Mouse (Mus musculus) retina, postnatal 1 day (tissue): ENCODE results near the gene Trim71.

Experiments used
- DNase-seq: peaks from one replicate; pipeline ENCODE4 v3.0.0-alpha.2; 2012

Gene Trim71

DNA sequence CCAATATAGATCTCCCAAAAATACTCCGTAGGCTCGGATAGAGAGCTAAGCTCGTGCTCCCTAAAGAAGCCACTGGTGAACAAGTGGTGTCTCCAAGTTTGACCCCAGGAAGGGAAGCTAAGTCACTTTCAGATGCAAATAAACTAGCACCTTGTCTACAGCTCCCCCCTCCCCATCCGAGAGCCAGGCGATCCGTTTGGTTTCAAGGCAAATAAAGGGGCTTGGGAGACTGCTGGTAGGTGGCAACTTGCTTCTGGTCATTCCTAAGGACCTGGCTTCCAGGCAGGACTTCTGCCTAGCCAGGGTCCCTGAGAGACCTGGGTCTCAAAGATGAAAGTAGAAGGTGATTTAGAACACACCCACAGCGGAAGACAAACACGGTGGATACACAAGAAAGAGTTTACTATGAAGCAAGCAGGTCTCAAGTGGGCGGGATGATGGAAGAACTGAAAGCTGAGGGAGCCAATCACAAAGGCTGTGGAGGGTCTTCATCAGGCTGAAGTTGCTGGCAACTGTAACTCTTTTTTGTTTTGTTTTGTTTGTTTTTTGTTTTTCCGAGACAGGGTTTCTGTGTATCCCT lies 7.8 kb downstream of the Trim71 start:
- no peak for DNase-seq

DNA sequence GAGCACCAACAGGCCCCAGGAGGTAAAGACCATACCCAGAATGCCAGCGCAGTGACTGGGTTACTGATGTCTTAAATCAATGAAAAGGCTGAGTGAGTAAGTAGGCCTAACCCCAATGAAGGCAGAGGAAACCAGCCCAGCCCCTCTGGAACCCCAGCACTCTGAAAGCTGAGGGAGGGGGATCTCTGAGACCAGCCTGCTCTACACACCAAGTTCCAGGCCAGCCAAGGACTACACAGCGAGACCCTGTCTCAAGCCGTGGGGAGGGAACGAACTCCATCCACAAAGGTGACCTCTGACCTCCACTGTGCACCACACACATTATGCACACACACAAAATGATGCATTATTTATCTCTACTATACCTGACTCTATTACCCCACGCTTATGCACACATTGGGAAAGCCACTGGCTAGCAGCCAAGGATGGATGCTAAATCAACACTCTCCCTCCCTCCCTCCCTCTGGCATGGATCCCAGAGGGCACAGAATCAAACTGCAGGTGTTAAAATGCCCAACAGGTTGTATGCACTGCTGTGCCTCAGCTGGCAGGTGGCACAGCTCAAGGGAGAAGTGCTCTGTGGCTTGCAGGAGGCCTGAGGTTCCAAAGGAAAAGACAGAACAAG lies 9.7 kb downstream of the Trim71 start:
- peak; percentile 70 for DNase-seq

GRCm38 (mm10) chr9:114553828-114554227 lies 10.3 kb downstream of the Trim71 start:
- DNase-seq: peak; percentile 34

DNA sequence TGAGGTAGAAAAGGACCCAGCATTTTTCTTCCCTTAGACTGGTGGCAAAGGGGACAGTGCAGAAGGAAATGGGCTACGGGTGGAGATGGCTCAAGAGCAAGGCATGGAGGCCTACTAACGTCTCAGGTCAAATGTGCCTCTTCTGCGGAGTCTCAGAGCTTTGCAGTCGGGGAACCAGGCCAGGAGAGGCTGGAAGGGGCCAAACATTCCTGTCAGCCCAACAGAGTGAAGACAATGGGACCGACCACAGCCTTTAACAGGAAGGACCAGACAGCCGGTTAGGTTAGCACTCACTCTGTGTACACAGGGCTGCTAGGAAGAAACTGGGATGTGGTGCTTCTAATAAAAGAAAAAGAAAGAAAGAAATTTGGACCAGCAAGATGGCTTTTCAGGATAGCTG lies 14.1 kb downstream of the Trim71 start:
- DNase-seq: no peak

GRCm38 (mm10) chr9:114549117-114549516 lies 15.1 kb downstream of the Trim71 start:
- peak; percentile 82 for DNase-seq

- DNase-seq: no peak
Observed at GRCm38 (mm10) chr9:114548496-114548895, 15.7 kb downstream of the Trim71 start.

DNA sequence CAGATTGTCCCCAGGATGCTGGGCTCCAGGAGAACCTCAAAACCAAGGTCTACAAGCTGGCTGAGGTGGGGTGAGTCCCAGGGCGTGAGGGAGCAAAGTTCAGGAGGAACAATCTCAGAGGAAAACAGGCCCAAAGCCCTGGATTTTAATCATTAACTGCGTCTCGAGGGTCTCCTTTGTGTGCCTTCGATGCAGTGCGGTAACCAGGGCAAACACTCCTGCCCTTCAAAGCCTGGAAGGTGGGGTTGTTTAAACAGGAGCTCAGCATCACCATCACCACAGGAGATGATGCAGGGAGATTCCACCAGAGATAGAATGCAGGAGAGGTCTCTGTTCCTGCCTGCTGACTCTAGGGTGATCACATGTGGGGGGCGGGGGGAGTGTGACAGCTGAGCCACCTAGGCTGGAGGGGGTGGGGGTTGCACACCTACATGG lies 16.5 kb downstream of the Trim71 start:
- DNase-seq: no peak

- no peak for DNase-seq
Observed at GRCm38 (mm10) chr9:114546765-114547164, 17.4 kb downstream of the Trim71 start.

DNA sequence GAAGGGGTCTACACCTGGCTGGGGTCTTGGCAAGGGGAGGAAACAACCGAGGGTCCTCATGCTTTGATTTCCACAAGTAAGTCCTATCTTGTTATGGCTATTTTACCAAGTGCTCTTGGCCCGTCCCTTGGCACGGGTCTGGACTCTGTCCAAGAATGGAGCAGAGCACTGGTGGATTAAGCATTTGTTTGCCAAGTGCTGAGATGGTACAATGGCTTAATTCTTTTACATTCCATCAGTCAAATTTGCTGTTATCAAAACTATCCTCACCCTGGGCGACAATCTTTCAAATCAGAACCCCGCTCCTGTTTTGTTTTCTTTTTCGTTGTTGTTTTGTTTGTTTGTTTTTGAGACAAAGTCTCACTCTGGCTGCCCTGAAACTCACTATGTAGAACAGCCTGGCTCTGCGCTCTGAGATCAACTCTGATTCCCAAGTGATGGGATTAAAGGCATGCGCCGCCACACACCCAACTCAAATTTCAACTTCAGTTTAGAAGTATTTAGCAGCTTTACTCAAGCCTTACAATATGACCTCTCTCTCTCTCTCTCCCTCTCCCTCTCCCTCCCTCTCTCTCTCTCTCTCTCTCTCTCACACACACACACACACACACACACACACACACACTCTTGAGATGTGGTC lies 19.3 kb downstream of the Trim71 start:
- no peak for DNase-seq

GRCm38 (mm10) chr9:114543882-114544753 lies 20.1 kb downstream of the Trim71 start:
- DNase-seq: no peak

DNA sequence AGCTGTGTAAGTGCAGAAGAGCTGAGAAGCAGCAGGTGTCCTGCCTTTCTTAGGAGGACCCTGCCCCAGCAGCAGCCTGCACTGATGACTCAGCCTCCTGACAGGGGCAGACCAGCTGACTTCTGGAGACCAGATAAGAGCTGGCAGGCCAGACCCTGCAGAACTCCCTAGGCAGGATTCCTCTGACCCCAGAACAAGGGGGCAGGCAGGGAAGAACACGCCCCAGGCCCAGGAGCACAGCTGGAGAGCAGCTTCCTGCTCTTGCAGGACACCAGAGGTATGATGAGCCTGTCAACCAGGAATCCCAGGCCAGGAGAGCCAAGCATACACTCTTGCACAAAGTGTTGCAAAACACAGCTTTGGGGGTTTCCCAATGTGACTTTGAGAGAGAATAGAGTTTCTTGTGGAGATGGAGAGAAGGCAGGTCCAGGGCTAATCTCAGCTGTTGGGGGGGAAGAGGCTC lies 22.9 kb downstream of the Trim71 start:
- DNase-seq: no peak

DNA sequence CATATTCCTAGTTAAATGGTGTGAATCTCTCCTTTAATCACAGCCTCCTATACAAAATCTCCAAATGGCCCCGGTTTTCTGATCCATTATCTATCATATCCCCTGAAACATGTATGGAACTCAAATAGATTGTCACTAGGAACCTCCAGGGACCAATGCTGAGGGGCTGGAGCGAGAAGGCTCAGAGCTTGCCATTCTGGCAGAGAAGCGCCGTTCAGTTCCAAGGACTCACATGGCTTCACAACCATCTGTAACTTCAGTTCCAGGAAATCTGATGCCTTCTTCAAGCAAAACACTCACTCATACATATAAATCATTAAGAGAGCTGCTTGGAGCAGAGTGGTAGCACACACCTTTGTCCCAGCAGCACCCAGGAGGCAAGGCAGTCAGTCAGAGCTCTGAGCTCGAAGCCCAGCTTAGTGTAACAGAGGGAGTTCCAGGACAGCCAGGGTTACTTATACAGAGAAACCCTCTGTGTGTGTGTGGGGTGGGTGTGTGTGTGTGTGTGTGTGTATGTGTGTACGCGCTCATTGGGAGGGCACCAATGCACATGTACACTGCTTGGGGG lies 25.1 kb downstream of the Trim71 start:
- DNase-seq: no peak

GRCm38 (mm10) chr9:114536628-114537027 lies 27.5 kb downstream of the Trim71 start:
- no peak for DNase-seq

GRCm38 (mm10) chr9:114534747-114535517 lies 29.2 kb downstream of the Trim71 start:
- no peak for DNase-seq

DNA sequence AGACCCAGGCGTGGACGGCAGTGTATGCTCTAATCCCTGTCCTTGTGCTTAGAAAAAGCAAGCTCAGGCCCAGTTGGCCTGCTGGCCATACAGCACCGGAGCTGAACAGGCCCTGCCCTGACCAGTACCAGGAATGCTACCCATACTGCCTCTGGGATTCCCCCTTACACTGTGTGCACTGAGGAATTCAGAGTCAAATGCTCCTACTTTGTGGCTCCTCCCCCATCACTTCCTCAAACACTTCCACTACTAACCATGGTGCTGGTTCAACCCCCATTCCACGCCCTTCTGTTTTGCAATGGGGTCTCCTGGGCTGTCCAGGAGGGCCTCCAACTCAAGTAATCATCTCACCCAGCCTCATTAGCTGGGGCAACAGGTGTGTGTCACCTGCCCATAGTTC lies 30.3 kb downstream of the Trim71 start:
- no peak for DNase-seq

GRCm38 (mm10) chr9:114531276-114531675 lies 32.9 kb downstream of the Trim71 start:
- DNase-seq: peak; percentile 56

DNA sequence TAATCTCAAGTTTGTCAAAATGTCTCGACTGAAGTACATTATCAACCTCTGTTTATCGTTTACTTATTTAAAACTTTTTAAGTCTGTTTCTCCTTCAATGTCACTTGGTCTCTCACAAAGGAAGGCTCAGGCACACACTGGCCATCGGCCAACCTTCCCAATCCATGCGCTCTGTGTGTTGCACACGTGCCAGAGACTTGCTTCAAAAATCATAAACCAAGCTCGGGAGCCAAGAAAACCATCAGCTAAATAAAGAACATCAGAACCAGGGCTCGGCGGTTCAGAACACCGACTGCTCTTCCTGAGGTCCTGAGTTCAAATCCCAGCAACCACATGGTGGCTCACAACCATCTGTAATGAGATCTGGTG lies 35.5 kb downstream of the Trim71 start:
- no peak for DNase-seq

GRCm38 (mm10) chr9:114527992-114528679 lies 36.0 kb downstream of the Trim71 start:
- DNase-seq: peak; percentile 73

DNA sequence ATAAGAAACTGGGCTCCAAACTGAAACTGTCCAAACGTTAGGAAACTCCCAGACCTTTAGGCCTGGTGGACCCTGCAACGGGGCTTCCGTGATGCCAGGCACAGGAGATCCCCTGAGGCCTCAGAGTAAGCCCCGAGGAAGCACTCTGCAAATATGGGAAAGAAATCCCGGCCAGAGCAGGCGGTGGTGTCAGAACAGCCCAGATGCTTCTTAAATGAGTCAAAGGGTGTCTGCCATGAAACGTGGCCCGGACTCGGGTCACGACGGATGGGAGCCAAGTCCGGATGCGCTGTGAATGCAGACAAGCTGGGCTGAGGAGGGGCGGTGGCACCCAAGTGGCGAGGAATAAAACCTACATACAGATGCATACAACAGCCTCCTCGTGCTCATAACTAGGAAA lies 37.1 kb downstream of the Trim71 start:
- peak; percentile 87 for DNase-seq

- peak; percentile 56 for DNase-seq
Observed at GRCm38 (mm10) chr9:114526581-114526980, 37.6 kb downstream of the Trim71 start.

- peak; percentile 58 for DNase-seq
Observed at GRCm38 (mm10) chr9:114525891-114526290, 38.3 kb downstream of the Trim71 start.
